Mouse (Mus musculus) lung, embryonic 14.5 days (tissue): Measurements from ENCODE around the gene 4933428G20Rik. TPM values are rescaled to one million over a fixed set of nuclear protein-coding genes. Genes with fewer than 3 reads are reported as not detected.

ENCODE experiments used
- ATAC-seq: fragments of 200-750 bp; cut with Nextera tagmentation; 2 replicates; pipeline ENCODE4 v1.8.0; 2017; ENCODE audit warnings: mild to moderate bottlenecking, moderate TSS enrichment, moderate library complexity; ENCODE audit not compliant: insufficient read depth
- DNase-seq: peaks from one replicate; pipeline ENCODE4 v3.0.0-alpha.2; 2015
- H3K27ac ChIP-seq: fragments of 300-500 bp; sonication (generic); 2 replicates; pipeline ENCODE4 v1.5.1; 2014; ENCODE audit warnings: low read depth, mild to moderate bottlenecking, moderate library complexity
- H3K27me3 ChIP-seq: fragments of 300-500 bp; sonication (generic); 2 replicates; pipeline ENCODE4 v1.6.1; 2014; ENCODE audit warnings: low read length, control low read depth; ENCODE audit not compliant: insufficient read depth
- H3K36me3 ChIP-seq: fragments of 300-500 bp; sonication (generic); 2 replicates; pipeline ENCODE4 v1.6.1; 2014; ENCODE audit warnings: control low read depth; ENCODE audit not compliant: insufficient read depth
- H3K4me1 ChIP-seq: fragments of 300-500 bp; sonication (generic); 2 replicates; pipeline ENCODE4 v1.6.1; 2014; ENCODE audit warnings: antibody characterized with exemption, control low read depth; ENCODE audit not compliant: insufficient read depth
- H3K4me2 ChIP-seq: fragments of 300-500 bp; sonication (generic); 2 replicates; pipeline ENCODE4 v1.6.1; 2014; ENCODE audit warnings: mild to moderate bottlenecking
- H3K4me3 ChIP-seq: fragments of 300-500 bp; sonication (generic); 2 replicates; pipeline ENCODE4 v1.5.1; 2014; ENCODE audit warnings: low read depth, low read length
- H3K9ac ChIP-seq: fragments of 300-500 bp; sonication (generic); 2 replicates; pipeline ENCODE4 v1.6.1; 2014
- H3K9me3 ChIP-seq: fragments of 300-500 bp; sonication (generic); 2 replicates; pipeline ENCODE4 v1.6.1; 2016; ENCODE audit warnings: low read depth, low read length, control low read depth
- CTCF ChIP-seq: IDR thresholded peaks from 2 replicates; pipeline ENCODE4 v1.5.1; 2016; ENCODE audit warnings: antibody characterized with exemption, low read depth
- WGBS: fragments of 180-500 bp; shearing (Covaris S2); extraction: QIAGEN DNeasy Blood & Tissue Kit; methylation state at CpG from one replicate; pipeline ENCODE4 v1.1.7; 2014; 5-methylcytosine and 5-hydroxymethylcytosine counted together
- polyA plus RNA-seq: library from polyadenylated mRNA; unstranded; fragments of >200 nt; fragmentation: Nextera tagmentation; extraction: Ambion mirVana; gene quantifications from 2 replicates; pipeline ENCODE4 v1.2.1, GENCODE M21; 2014

Gene 4933428G20Rik
- polyA plus RNA-seq, 1 experiment from 2014 or later: 0.13 TPM

DNA sequence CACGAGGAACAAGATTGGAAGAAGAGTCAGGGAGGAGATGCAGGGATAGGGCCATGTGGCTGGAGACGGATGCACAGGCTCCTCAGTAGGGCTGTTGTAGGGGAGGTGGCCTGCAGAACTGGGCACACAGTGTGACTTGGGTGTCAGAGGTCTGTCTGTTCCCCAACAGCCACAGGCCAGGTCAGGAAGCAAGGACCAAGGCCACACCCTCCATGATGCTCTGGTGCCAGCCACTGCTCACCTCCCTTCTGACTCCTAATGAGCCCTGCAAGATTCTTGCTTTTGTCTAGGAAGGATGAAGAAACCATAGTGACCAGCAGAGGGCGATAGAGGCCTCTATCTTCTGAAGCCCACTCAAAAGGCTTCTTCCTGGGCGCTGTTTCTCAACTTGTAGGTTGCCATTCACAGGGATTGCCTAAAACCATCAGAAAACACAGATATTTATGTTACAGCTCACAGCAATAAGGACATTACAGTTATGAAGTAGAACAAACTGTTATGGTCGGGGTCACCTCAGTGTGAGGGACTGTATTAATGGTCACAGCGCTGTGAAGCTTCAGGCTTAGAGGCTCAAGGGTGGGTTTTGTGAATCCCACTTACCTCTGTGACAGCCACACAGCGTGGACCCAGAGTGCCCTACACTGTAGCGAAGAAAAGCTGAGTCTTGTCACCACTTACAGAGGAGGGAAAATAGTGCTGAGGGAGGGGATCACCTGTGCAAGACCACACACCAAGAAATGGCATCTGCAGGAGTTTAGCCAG is 23.6 kb downstream of the 4933428G20Rik start:
- no peaks in the 10 kb centered on the region for H3K4me1 ChIP-seq
- no peaks in the 10 kb centered on the region for H3K9me3 ChIP-seq
- H3K4me2 ChIP-seq: no peak overlapping the region
- H3K27ac ChIP-seq: no peak overlapping the region
- WGBS: 61% methylated on average over 8 of the region's 8 CpGs
- peak; percentile 91 for DNase-seq
- no peaks in the 10 kb centered on the region for H3K27me3 ChIP-seq
- H3K36me3 ChIP-seq: peaks cover 94% of the 10 kb centered on the region
- H3K4me3 ChIP-seq: no peak overlapping the region
- ATAC-seq: no peak
- TF ChIP-seq CTCF: peak; percentile 81
- no peak overlapping the region for H3K9ac ChIP-seq

DNA sequence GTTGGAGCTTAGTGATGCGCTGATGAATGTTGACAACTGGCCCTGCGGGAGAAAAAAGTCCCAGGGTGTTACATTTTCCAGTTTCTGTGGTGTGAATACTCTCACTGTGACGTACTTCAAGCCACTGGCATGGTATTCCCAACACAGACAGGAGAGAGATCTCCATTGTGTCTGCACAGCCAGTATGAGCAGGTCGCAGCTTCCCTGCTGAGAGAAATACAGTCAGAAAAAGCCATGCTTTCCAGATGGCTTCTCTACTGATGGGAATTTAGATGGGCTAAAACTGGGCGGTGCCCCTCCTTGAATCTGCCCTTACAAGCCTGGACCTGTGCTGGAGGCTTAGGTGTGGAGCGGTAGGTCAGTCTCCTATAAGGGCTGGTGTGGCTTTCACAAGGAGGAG is 28.9 kb downstream of the 4933428G20Rik start:
- DNase-seq (no peak), ATAC-seq (no peak)
- Histone ChIP-seq H3K27ac (no peak overlapping the region), H3K9me3 (no peaks in the 10 kb centered on the region), H3K36me3 (peaks cover 95% of the 10 kb centered on the region), H3K27me3 (no peaks in the 10 kb centered on the region), H3K4me2 (no peak overlapping the region), H3K4me3 (no peak overlapping the region), H3K9ac (no peak overlapping the region), H3K4me1 (no peaks in the 10 kb centered on the region)
- TF ChIP-seq CTCF: no peak
- WGBS: 85% methylated on average over 6 of the region's 6 CpGs

DNA sequence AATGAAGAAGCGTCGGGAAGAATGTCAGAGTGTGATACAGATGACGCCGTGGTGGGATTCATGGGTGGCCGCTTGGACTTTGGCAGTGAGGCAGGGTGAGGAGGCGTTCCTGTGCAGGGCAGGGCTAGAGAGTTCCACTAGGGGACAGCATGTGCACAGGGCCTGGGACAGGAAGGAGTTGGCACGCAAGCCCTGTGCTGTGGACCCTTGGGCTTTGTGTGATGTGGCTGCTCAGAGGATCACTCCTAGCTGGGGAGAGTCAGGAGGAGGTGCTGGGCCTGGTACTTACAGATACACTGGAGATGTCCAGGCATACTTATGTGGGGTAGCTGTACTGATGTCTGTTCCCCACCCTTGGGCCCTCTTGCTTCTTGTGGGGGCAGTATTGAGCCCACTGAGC is 30.3 kb downstream of the 4933428G20Rik start:
- WGBS: 89% methylated on average over 7 of the region's 7 CpGs
- Histone ChIP-seq H3K9ac (no peak overlapping the region), H3K4me3 (no peak overlapping the region), H3K36me3 (peaks cover 95% of the 10 kb centered on the region), H3K9me3 (no peaks in the 10 kb centered on the region), H3K4me1 (no peaks in the 10 kb centered on the region), H3K27me3 (no peaks in the 10 kb centered on the region), H3K4me2 (no peak overlapping the region), H3K27ac (no peak overlapping the region)
- TF ChIP-seq CTCF: 0 out of 2 replicates have a peak, but pooled peaks have one; percentile 23
- ATAC-seq (no peak), DNase-seq (no peak)

DNA sequence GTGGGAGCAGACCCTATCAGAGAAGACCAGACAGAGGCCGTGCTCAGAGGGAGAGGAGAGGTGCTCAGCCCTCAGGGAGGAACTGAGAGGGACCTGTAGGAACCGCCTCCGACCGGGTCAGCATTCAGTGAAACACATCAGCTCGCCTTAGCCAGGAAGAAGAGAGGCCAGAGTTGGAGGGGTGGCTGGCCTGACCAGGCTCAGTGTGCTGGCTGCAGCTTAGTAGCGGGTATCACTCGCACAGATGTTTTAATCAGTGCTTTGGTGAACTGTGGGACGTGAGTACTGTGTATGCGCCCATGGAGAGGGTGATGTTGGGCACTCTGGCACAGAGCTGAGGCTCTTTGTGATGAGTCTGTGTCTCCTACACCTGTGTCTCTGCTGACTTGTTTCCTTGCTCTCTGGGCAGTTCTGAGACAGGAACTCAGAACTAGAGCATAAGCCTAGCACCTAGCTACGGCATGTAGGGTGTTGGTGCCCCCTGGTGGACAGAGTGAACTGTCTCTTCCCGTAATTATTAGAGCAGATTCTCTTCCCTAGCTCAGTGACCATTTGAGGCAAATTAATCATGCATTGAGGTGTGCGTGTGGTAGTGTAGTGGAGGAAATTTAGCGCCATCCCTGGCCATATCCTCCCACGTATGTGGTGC is 31.4 kb downstream of the 4933428G20Rik start:
- H3K27ac ChIP-seq: no peak overlapping the region; the same call in 1 of the 2 replicates
- WGBS: 44% methylated on average over 14 of the region's 14 CpGs
- H3K4me2 ChIP-seq: no peak overlapping the region
- no peak overlapping the region for H3K9ac ChIP-seq
- no peaks in the 10 kb centered on the region for H3K4me1 ChIP-seq
- peaks cover 96% of the 10 kb centered on the region for H3K36me3 ChIP-seq
- TF ChIP-seq CTCF: peak; percentile 99
- DNase-seq (peak; percentile 96), ATAC-seq (peak; percentile 66; the same call in 1 of the 2 replicates)
- no peaks in the 10 kb centered on the region for H3K27me3 ChIP-seq
- no peak overlapping the region for H3K4me3 ChIP-seq
- no peaks in the 10 kb centered on the region for H3K9me3 ChIP-seq

DNA sequence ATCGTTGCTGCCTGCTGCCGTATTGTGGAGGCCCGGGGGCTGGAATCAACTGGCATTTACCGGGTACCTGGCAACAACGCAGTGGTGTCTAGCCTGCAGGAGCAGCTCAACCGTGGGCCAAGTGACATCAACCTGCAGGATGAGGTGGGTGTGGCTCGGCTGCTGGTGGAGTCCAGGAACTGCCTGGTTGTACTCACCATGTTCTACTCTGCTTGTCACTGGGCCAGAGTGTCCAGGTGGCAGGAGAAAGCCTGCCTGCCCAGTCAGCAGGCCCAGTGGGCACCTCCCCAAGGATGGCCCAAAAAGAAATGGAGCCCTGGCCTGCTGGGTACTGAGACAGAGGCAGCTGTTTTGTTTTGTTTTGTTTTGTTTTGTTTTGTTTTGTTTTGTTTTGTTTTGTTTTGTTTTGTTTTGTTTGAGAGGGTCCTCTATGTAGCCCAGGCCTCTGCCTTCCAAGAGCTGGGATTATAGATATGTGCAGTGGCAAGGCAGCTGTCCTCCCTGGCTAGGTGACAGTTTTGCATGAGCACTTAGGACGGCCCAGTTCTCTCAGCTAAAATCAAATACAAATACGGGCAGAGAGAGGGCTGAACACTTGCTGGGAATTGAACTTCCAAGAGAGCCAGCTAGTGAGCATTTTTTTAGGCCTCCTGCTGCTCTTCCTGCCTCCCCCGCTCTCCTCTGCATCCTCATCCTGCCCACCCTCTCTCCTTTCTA is 33.5 kb downstream of the 4933428G20Rik start:
- Histone ChIP-seq H3K9me3 (no peaks in the 10 kb centered on the region), H3K27ac (no peak overlapping the region), H3K4me2 (no peak overlapping the region), H3K4me1 (no peaks in the 10 kb centered on the region), H3K4me3 (no peak overlapping the region), H3K36me3 (peaks cover 98% of the 10 kb centered on the region), H3K9ac (no peak overlapping the region), H3K27me3 (no peaks in the 10 kb centered on the region)
- WGBS: 77% methylated on average over 10 of the region's 10 CpGs
- ATAC-seq (no peak), DNase-seq (no peak)
- TF ChIP-seq CTCF: no peak

DNA sequence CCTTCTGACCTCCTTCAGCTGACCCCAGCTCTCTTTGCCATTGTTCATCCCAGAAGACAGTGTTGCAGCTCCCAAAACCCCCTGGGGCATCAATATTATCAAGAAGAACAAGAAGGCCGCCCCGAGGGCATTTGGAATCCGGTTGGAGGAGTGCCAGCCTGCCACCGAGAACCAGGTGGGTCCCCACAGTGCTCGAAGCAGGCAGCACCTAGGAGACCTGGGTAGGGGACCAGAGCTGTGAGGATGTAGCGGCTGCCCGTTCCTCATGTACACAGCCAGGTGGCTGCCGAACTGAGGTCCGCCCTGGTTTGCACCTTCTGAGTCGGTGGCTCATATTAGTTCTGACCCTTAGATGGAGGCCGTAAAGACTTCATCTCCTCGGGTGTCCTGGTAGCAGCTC is 34.2 kb downstream of the 4933428G20Rik start:
- Histone ChIP-seq H3K9me3 (no peaks in the 10 kb centered on the region), H3K4me3 (no peak overlapping the region), H3K4me2 (no peak overlapping the region), H3K27ac (no peak overlapping the region), H3K9ac (no peak overlapping the region), H3K4me1 (no peaks in the 10 kb centered on the region), H3K27me3 (no peaks in the 10 kb centered on the region), H3K36me3 (peaks cover 98% of the 10 kb centered on the region)
- TF ChIP-seq CTCF: no peak
- ATAC-seq (no peak), DNase-seq (no peak)
- WGBS: 85% methylated on average over 12 of the region's 12 CpGs

DNA sequence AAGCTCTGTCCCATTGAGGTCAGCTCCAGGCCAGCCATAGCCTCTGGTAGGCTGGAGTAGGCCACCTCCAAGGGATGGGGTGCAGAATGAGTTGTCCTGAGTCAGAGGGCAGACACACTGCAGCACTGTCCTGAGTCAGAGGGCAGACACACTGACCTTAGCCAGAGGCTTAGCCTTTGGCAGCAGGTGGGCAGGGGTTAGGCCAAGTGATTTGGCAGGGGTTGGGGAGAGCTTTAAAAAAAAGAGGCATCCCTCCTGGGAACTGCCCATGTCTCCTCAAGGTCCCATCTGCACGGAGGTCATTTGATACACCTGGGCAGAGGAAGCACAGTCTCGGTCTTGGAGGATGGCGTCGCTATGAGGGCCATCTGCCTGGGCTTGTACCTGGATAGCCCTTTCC is 36.1 kb downstream of the 4933428G20Rik start:
- WGBS: 93% methylated on average over 4 of the region's 4 CpGs
- Histone ChIP-seq H3K4me3 (no peak overlapping the region), H3K9ac (no peak overlapping the region)

More for the DNA sequence above, 36.1 kb downstream of the 4933428G20Rik start:
- ATAC-seq (no peak), DNase-seq (no peak)
- Histone ChIP-seq H3K27me3 (no peaks in the 10 kb centered on the region), H3K4me2 (no peak overlapping the region), H3K9me3 (no peaks in the 10 kb centered on the region), H3K27ac (no peak overlapping the region), H3K4me1 (no peaks in the 10 kb centered on the region), H3K36me3 (peaks cover 98% of the 10 kb centered on the region)
- TF ChIP-seq CTCF: no peak
